Mouse (Mus musculus): Measurements from ENCODE around the gene Prkab2. TPM values are rescaled to one million over a fixed set of nuclear protein-coding genes. Genes with fewer than 3 reads are reported as not detected.

Gene Prkab2
- polyA plus RNA-seq, 1 experiment, result 10.6 TPM

- Histone ChIP-seq H3K27me3 (ENCODE audit: control insufficient read depth, insufficient read depth, low read length) (no peaks in the 10 kb centered on the region), H3K27ac (ENCODE audit: control insufficient read depth, insufficient read depth, low read depth, low read length) (no peak overlapping the region), H3K4me1 (ENCODE audit: control insufficient read depth, insufficient read depth, low read length) (no peaks in the 10 kb centered on the region), H3K36me3 (ENCODE audit: control insufficient read depth, insufficient read depth, low read length) (no peaks in the 10 kb centered on the region), H3K4me3 (ENCODE audit: control insufficient read depth, low read depth, low read length) (no peak overlapping the region)
- TF ChIP-seq CTCF (IDR thresholded peaks at IDR 0.05; ENCODE audit: control insufficient read depth, insufficient read depth, insufficient replicate concordance, low read depth, low read length) (no peak), POLR2A (IDR thresholded peaks at IDR 0.05; ENCODE audit: control insufficient read depth, low read depth, low read length) (no peak)
Observed at GRCm38 (mm10) chr3:97649022-97649421, 9.0 kb upstream of the Prkab2 start.

- Histone ChIP-seq H3K4me3 (ENCODE audit: control insufficient read depth, low read depth, low read length) (no peak overlapping the region), H3K4me1 (ENCODE audit: control insufficient read depth, insufficient read depth, low read length) (no peaks in the 10 kb centered on the region)
Observed at GRCm38 (mm10) chr3:97649469-97649868, 8.5 kb upstream of the Prkab2 start.

GRCm38 (mm10) chr3:97651604-97652003 is 6.4 kb upstream of the Prkab2 start:
- H3K27me3 ChIP-seq (ENCODE audit: control insufficient read depth, insufficient read depth, low read length), result no peaks in the 10 kb centered on the region
- no peak overlapping the region for H3K4me3 ChIP-seq (ENCODE audit: control insufficient read depth, low read depth, low read length)
- no peak overlapping the region for H3K27ac ChIP-seq (ENCODE audit: control insufficient read depth, insufficient read depth, low read depth, low read length)
- TF ChIP-seq CTCF (IDR thresholded peaks at IDR 0.05; ENCODE audit: control insufficient read depth, insufficient read depth, insufficient replicate concordance, low read depth, low read length), result no peak
- TF ChIP-seq POLR2A (IDR thresholded peaks at IDR 0.05; ENCODE audit: control insufficient read depth, low read depth, low read length), result no peak
- no peaks in the 10 kb centered on the region for H3K4me1 ChIP-seq (ENCODE audit: control insufficient read depth, insufficient read depth, low read length)
- H3K36me3 ChIP-seq (ENCODE audit: control insufficient read depth, insufficient read depth, low read length), result no peaks in the 10 kb centered on the region

More at GRCm38 (mm10) chr3:97649469-97649868, 8.5 kb upstream of the Prkab2 start:
- no peaks in the 10 kb centered on the region for H3K36me3 ChIP-seq (ENCODE audit: control insufficient read depth, insufficient read depth, low read length)
- no peak overlapping the region for H3K27ac ChIP-seq (ENCODE audit: control insufficient read depth, insufficient read depth, low read depth, low read length)
- TF ChIP-seq CTCF (IDR thresholded peaks at IDR 0.05; ENCODE audit: control insufficient read depth, insufficient read depth, insufficient replicate concordance, low read depth, low read length) (no peak), POLR2A (IDR thresholded peaks at IDR 0.05; ENCODE audit: control insufficient read depth, low read depth, low read length) (no peak)
- H3K27me3 ChIP-seq (ENCODE audit: control insufficient read depth, insufficient read depth, low read length), result no peaks in the 10 kb centered on the region

- Histone ChIP-seq H3K4me1 (ENCODE audit: control insufficient read depth, insufficient read depth, low read length) (peaks cover 2% of the 10 kb centered on the region; the same call in 1 of the 2 replicates), H3K27ac (ENCODE audit: control insufficient read depth, insufficient read depth, low read depth, low read length) (no peak overlapping the region), H3K27me3 (ENCODE audit: control insufficient read depth, insufficient read depth, low read length) (no peaks in the 10 kb centered on the region), H3K36me3 (ENCODE audit: control insufficient read depth, insufficient read depth, low read length) (no peaks in the 10 kb centered on the region), H3K4me3 (ENCODE audit: control insufficient read depth, low read depth, low read length) (no peak overlapping the region)
- no peak for TF ChIP-seq POLR2A (IDR thresholded peaks at IDR 0.05; ENCODE audit: control insufficient read depth, low read depth, low read length)
Observed at GRCm38 (mm10) chr3:97653781-97654180, 4.2 kb upstream of the Prkab2 start.

- H3K4me1 ChIP-seq (ENCODE audit: control insufficient read depth, insufficient read depth, low read length), result peaks cover 4% of the 10 kb centered on the region; the same call in 1 of the 2 replicates
- H3K27me3 ChIP-seq (ENCODE audit: control insufficient read depth, insufficient read depth, low read length), result no peaks in the 10 kb centered on the region
- H3K27ac ChIP-seq (ENCODE audit: control insufficient read depth, insufficient read depth, low read depth, low read length), result no peak overlapping the region
- no peaks in the 10 kb centered on the region for H3K36me3 ChIP-seq (ENCODE audit: control insufficient read depth, insufficient read depth, low read length)
- no peak for TF ChIP-seq POLR2A (IDR thresholded peaks at IDR 0.05; ENCODE audit: control insufficient read depth, low read depth, low read length)
- TF ChIP-seq CTCF (IDR thresholded peaks at IDR 0.05; ENCODE audit: control insufficient read depth, insufficient read depth, insufficient replicate concordance, low read depth, low read length), result peak; percentile 47; the same call in 1 of the 2 replicates
- no peak overlapping the region for H3K4me3 ChIP-seq (ENCODE audit: control insufficient read depth, low read depth, low read length)
Observed at GRCm38 (mm10) chr3:97654901-97655300, 3.1 kb upstream of the Prkab2 start.

- Histone ChIP-seq H3K4me1 (ENCODE audit: control insufficient read depth, insufficient read depth, low read length) (peaks cover 4% of the 10 kb centered on the region; the same call in 1 of the 2 replicates), H3K27ac (ENCODE audit: control insufficient read depth, insufficient read depth, low read depth, low read length) (peak overlapping the region; percentile 59), H3K36me3 (ENCODE audit: control insufficient read depth, insufficient read depth, low read length) (no peaks in the 10 kb centered on the region), H3K27me3 (ENCODE audit: control insufficient read depth, insufficient read depth, low read length) (no peaks in the 10 kb centered on the region), H3K4me3 (ENCODE audit: control insufficient read depth, low read depth, low read length) (peak overlapping the region; percentile 98)
- no peak for TF ChIP-seq POLR2A (IDR thresholded peaks at IDR 0.05; ENCODE audit: control insufficient read depth, low read depth, low read length)
- TF ChIP-seq CTCF (IDR thresholded peaks at IDR 0.05; ENCODE audit: control insufficient read depth, insufficient read depth, insufficient replicate concordance, low read depth, low read length), result no peak
Observed at GRCm38 (mm10) chr3:97658426-97659193, 617 bp downstream of the Prkab2 start.

GRCm38 (mm10) chr3:97659746-97660145 is 1.8 kb downstream of the Prkab2 start:
- Histone ChIP-seq H3K36me3 (ENCODE audit: control insufficient read depth, insufficient read depth, low read length) (no peaks in the 10 kb centered on the region; the same call in 1 of the 2 replicates), H3K4me3 (ENCODE audit: control insufficient read depth, low read depth, low read length) (no peak overlapping the region), H3K4me1 (ENCODE audit: control insufficient read depth, insufficient read depth, low read length) (peaks cover 4% of the 10 kb centered on the region; the same call in 1 of the 2 replicates), H3K27ac (ENCODE audit: control insufficient read depth, insufficient read depth, low read depth, low read length) (no peak overlapping the region), H3K27me3 (ENCODE audit: control insufficient read depth, insufficient read depth, low read length) (no peaks in the 10 kb centered on the region)
- TF ChIP-seq CTCF (IDR thresholded peaks at IDR 0.05; ENCODE audit: control insufficient read depth, insufficient read depth, insufficient replicate concordance, low read depth, low read length) (no peak), POLR2A (IDR thresholded peaks at IDR 0.05; ENCODE audit: control insufficient read depth, low read depth, low read length) (no peak)

Data from testis, adult 2 months (tissue).